8 mouse cellular contexts compared by ENCODE assay signal in the genomic region with DNA sequence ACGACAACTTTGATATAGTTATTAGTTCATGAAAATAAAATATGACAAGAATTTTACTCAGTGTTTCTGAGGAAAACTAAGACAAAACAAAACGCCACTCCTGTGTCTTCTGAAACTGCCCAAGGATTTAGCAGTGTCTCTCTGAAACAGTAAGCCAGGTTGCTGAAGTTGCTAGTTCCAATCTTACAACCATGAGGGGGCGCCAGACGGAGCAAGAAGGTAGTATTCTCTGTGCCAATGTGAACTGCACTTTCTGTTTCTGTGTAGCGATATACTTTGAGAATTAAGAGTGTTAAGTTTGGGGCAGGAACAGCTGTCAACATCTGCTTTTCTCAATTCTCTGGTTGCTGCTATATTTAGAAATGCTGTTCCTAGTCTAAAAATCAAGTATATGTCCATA.
DNase-seq lines count a peak whose midpoint lies in the region; ATAC-seq and TF ChIP-seq lines count a peak whose summit lies in the region.

No protein-coding gene starts in this region.

- no peak overlapping the region for H3K27ac ChIP-seq in heart, adult 2 months
- no peak overlapping the region for H3K27ac ChIP-seq in heart, embryonic 12.5 days (ENCODE audit: poor library complexity, severe bottlenecking)

- no peak for TF ChIP-seq EP300 in heart, adult 2 months (IDR thresholded peaks at IDR 0.05; ENCODE audit: insufficient read depth, low read depth, low read length)

- 32% methylated on average over 5 of the region's 5 CpGs for WGBS in heart, adult 2 months
- whole genome bisulfite sequencing in heart, embryonic 12.5 days = 36% methylated on average over 5 of the region's 5 CpGs

- intact Hi-C loops in heart, adult 2 months (cut with DNase I) = loop anchor here (10.0 kb wide), 1 partner anchor 200 kb away; a partner anchor contains a TSS

- peaks cover 2% of the 10 kb centered on the region for H3K36me3 ChIP-seq in heart, adult 2 months (ENCODE audit: control insufficient read depth, insufficient read depth, low read length)
- no peaks in the 10 kb centered on the region for H3K36me3 ChIP-seq in heart, embryonic 12.5 days

- no peaks in the 10 kb centered on the region for H3K9me3 ChIP-seq in heart, embryonic 12.5 days (replicated peaks)

- DNase-seq in heart, adult 2 months = no peak
- DNase-seq in cerebellum, adult 18-20 months = peak; percentile 77 to 81
- peak; percentile 28 for DNase-seq in heart, postnatal 4 days
- DNase-seq in lung, postnatal 10 days = peak; percentile 55
- DNase-seq in spleen, adult 12 weeks (ENCODE audit: low spot score) = peak; percentile 18
- no peak for DNase-seq in MN1 (ENCODE audit: low spot score)

- H3K4me3 ChIP-seq in heart, adult 2 months = no peak overlapping the region
- H3K4me3 ChIP-seq in heart, embryonic 12.5 days = no peak overlapping the region

- no peak for ATAC-seq in heart, embryonic 12.5 days (ENCODE audit: insufficient number of reproducible peaks, low FRiP score)
- ATAC-seq in CD4-positive, CD25-positive, alpha-beta regulatory T cell, adult 4 months = peak; percentile 57

- H3K79me2 ChIP-seq in heart, adult 2 months (replicated peaks; ENCODE audit: control insufficient read depth, insufficient read depth, low read length) = no peaks in the 10 kb centered on the region

- H3K4me2 ChIP-seq in heart, embryonic 12.5 days = no peak overlapping the region

- no peak for TF ChIP-seq POLR2A in heart, adult 2 months (IDR thresholded peaks at IDR 0.05; ENCODE audit: insufficient read depth, low read depth, low read length)

- peak; percentile 74 for TF ChIP-seq CTCF in heart, adult 2 months (IDR thresholded peaks at IDR 0.05)

- no peaks in the 10 kb centered on the region for H3K4me1 ChIP-seq in heart, adult 2 months (ENCODE audit: control insufficient read depth, insufficient read depth, low read length)
- no peaks in the 10 kb centered on the region for H3K4me1 ChIP-seq in heart, embryonic 12.5 days (replicated peaks)

- no peaks in the 10 kb centered on the region for H3K27me3 ChIP-seq in heart, adult 2 months (ENCODE audit: control insufficient read depth, insufficient read depth, low read length)
- no peaks in the 10 kb centered on the region for H3K27me3 ChIP-seq in heart, embryonic 12.5 days (replicated peaks)

- H3K9ac ChIP-seq in heart, adult 2 months (ENCODE audit: low read depth, low read length) = no peak overlapping the region
- H3K9ac ChIP-seq in heart, embryonic 12.5 days = no peak overlapping the region

Comparison
In these comparisons a context has a peak if more than half of its experiments do, and no peak if none do; other contexts are left out.
1. DNase-seq: peak in cerebellum, adult 18-20 months (2 of 2), heart, postnatal 4 days (single experiment), lung, postnatal 10 days (single experiment) and spleen, adult 12 weeks (single experiment); none in heart, adult 2 months (0 of 2) and MN1 (single experiment).